Mouse (Mus musculus) kidney, embryonic 14.5 days (tissue): ENCODE results near the gene Prrg2. TPM values are rescaled to one million over a fixed set of nuclear protein-coding genes. Genes with fewer than 3 reads are reported as not detected.

Experiments used
- ATAC-seq: fragments of 200-750 bp; cut with Nextera tagmentation; 2 replicates; pipeline ENCODE4 v1.8.0; 2017; ENCODE audit warnings: moderate number of reproducible peaks, mild to moderate bottlenecking, moderate TSS enrichment, moderate library complexity; ENCODE audit not compliant: low FRiP score, low TSS enrichment
- H3K27ac ChIP-seq: fragments of 300-500 bp; sonication (generic); 2 replicates; pipeline ENCODE4 v1.5.1; 2014; ENCODE audit warnings: low read depth, mild to moderate bottlenecking, low read length, moderate library complexity, mixed read lengths
- H3K27me3 ChIP-seq: fragments of 300-500 bp; sonication (generic); 2 replicates; pipeline ENCODE4 v1.6.1; 2014; ENCODE audit warnings: mild to moderate bottlenecking, low read length; ENCODE audit not compliant: control insufficient read depth, insufficient read depth
- H3K36me3 ChIP-seq: fragments of 300-500 bp; sonication (generic); 2 replicates; pipeline ENCODE4 v1.6.1; 2014; ENCODE audit warnings: low read length, mixed read lengths; ENCODE audit not compliant: control insufficient read depth, insufficient read depth
- H3K4me1 ChIP-seq: fragments of 300-500 bp; sonication (generic); 2 replicates; pipeline ENCODE4 v1.6.1; 2014; ENCODE audit warnings: low read length, mixed read lengths; ENCODE audit not compliant: control insufficient read depth, insufficient read depth
- H3K4me2 ChIP-seq: fragments of 300-500 bp; sonication (generic); replicated peaks from 2 replicates; pipeline ENCODE4 v1.6.1; 2014; ENCODE audit warnings: low read depth, mild to moderate bottlenecking, low read length
- H3K4me3 ChIP-seq: fragments of 300-500 bp; sonication (generic); 2 replicates; pipeline ENCODE4 v1.5.1; 2014; ENCODE audit warnings: mild to moderate bottlenecking, low read length
- H3K9ac ChIP-seq: fragments of 300-500 bp; sonication (generic); 2 replicates; pipeline ENCODE4 v1.6.1; 2014; ENCODE audit warnings: low read depth, mild to moderate bottlenecking, low read length, moderate library complexity
- H3K9me3 ChIP-seq: fragments of 300-500 bp; sonication (generic); 2 replicates; pipeline ENCODE4 v1.6.1; 2016; ENCODE audit warnings: low read length; ENCODE audit not compliant: control insufficient read depth
- WGBS: fragments of 180-500 bp; shearing (Covaris S2); extraction: QIAGEN DNeasy Blood & Tissue Kit; methylation state at CpG from one replicate; pipeline ENCODE4 v1.1.7; 2014; 5-methylcytosine and 5-hydroxymethylcytosine counted together
- polyA plus RNA-seq: library from polyadenylated mRNA; unstranded; fragments of >200 nt; fragmentation: Nextera tagmentation; extraction: Ambion mirVana; gene quantifications from 2 replicates; pipeline ENCODE4 v1.2.1, GENCODE M21; 2014

The Prrg2 gene
- polyA plus RNA-seq, 1 experiment from 2014 or later, result 27.3 TPM

DNA sequence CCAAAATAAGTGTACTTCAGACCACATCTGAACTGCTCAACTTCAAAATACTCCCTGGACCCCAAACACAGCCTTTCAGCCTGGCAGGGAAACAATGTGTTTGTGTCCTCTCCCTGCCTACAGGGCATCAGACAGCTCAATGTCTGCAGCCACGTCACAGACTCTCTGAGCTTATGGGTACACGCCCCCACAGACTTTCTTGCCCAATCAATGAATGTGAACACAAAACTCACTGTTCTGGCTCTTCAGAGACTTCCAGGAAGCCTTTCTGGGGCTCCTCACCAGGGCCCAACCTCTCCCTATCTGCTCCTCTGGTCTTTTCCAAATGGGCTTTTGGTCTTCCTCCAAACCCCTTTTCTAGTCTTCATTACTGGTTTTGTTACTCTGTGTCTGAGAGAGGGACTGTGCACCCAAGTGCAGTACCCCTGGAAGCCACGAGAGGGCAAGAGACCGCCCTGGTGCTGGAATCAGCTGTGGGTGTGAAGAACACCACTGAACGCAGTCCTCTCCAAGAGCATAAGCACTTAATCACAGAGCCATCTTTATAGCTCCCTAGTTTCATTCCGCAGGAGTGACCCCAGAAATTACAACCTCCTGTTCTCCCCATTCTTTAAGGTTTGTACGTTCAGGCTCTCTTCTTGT, 24.6 kb downstream of the Prrg2 start:
- Histone ChIP-seq H3K36me3 (peaks cover 97% of the 10 kb centered on the region), H3K4me3 (no peak overlapping the region), H3K9ac (no peak overlapping the region), H3K4me1 (no peaks in the 10 kb centered on the region), H3K27ac (no peak overlapping the region), H3K4me2 (no peak overlapping the region), H3K27me3 (no peaks in the 10 kb centered on the region), H3K9me3 (no peaks in the 10 kb centered on the region)
- no peak for ATAC-seq
- WGBS, result 80% methylated on average over 7 of the region's 7 CpGs

DNA sequence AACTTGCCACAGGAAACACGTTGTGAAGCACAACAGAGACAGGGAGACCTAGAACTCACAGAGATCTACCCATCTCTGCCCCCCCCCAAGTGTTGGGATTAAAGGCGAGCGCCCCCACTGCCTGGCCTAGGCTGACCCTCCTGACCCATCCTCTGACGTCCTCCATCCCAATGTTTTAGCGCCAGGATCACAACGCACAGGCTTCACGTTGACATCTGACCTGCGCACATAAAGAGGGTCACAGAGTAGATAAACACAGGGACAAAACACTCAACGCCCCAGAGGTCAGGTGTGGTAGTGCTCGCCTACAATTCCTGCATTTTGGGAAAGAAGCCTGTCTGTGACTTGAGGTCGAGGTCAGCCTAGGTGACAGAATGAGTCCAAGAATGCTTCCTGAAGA, 25.8 kb downstream of the Prrg2 start:
- Histone ChIP-seq H3K36me3 (peaks cover 97% of the 10 kb centered on the region), H3K4me1 (no peaks in the 10 kb centered on the region), H3K27ac (no peak overlapping the region), H3K4me2 (no peak overlapping the region), H3K9me3 (no peaks in the 10 kb centered on the region), H3K27me3 (no peaks in the 10 kb centered on the region), H3K9ac (no peak overlapping the region), H3K4me3 (no peak overlapping the region)
- ATAC-seq, result no peak
- WGBS, result 78% methylated on average over 11 of the region's 11 CpGs

DNA sequence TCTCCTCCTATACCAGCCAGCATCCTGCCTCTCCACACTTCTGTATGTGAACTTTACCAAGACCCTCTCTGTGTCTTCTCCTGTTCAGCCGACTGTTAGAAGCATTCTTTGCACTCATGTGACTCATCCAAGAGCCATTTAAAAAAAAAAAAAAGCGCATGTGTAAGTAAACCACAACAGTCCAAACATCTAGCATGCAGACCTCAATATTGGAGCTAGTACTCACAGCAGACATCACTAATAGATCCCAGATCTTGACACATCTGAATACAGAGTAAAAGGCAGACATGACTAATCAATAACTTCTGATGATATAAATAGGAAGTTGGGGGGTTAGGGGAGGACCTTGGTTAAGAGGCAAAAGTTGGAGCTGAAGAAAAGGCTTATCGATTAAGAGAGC, 26.8 kb downstream of the Prrg2 start:
- Histone ChIP-seq H3K4me1 (no peaks in the 10 kb centered on the region), H3K4me3 (no peak overlapping the region), H3K9me3 (no peaks in the 10 kb centered on the region), H3K27ac (no peak overlapping the region), H3K36me3 (peaks cover 97% of the 10 kb centered on the region), H3K4me2 (no peak overlapping the region), H3K9ac (no peak overlapping the region), H3K27me3 (no peaks in the 10 kb centered on the region)
- WGBS, result 92% methylated on average over 3 of the region's 3 CpGs
- ATAC-seq, result no peak

DNA sequence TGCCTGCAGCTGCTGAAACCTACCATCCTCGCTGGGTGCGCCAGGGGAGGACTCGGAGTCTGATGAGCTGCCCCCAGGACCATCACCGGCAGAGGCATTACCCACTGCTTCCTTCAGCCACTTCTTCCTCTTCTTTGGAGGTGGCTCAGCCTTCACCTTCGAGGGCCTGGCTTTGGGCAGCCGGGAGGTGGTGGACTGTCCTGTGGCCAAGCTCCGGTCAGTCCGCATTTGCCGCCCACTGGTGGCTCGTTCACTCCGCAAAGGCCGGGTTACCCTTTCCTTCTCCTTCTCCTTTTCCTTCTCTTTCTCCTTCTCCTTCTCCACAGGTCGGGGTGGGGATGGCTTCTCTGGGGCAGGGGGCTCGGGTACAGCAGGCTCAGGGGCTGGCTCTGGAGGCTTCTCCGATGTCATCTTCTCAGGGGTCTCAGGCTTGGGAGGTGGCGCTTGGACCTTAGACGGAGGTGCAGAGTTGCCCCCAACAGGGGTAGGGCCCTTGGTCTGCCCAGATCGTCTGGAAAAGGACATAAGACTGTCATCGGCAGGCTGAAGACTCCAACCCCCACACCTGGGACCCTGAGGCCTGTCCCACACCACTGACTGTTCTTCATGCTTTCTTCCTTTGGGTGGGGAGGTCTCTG, 28.6 kb downstream of the Prrg2 start:
- Histone ChIP-seq H3K9me3 (no peaks in the 10 kb centered on the region), H3K36me3 (peaks cover 96% of the 10 kb centered on the region), H3K9ac (no peak overlapping the region), H3K27ac (no peak overlapping the region), H3K4me3 (no peak overlapping the region), H3K27me3 (no peaks in the 10 kb centered on the region), H3K4me2 (no peak overlapping the region), H3K4me1 (no peaks in the 10 kb centered on the region)
- WGBS, result 93% methylated on average over 19 of the region's 19 CpGs
- no peak for ATAC-seq

DNA sequence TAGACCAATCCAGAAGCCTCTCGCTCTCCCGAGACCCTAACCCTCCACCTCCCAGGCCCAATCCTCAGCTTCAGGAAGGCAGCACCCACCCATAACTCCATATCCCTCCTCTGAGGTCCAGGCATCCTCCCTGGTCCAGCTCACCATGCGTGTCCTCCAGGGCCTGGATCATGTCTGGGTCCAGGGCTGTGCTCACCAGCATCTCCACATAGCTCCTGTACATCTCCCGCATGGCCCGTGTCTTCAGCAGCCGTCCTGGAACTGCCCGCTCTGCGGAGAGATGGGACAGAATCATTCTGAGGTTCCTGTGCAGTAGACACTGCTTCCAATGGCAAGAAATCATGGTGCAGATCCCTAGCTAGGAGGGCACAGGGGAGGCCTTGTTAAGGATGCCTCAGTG, 31.6 kb downstream of the Prrg2 start:
- Histone ChIP-seq H3K36me3 (peaks cover 87% of the 10 kb centered on the region), H3K9me3 (no peaks in the 10 kb centered on the region), H3K9ac (no peak overlapping the region), H3K4me3 (no peak overlapping the region), H3K4me1 (no peaks in the 10 kb centered on the region), H3K4me2 (no peak overlapping the region), H3K27me3 (no peaks in the 10 kb centered on the region), H3K27ac (no peak overlapping the region)
- no peak for ATAC-seq
- 95% methylated on average over 8 of the region's 8 CpGs for WGBS

DNA sequence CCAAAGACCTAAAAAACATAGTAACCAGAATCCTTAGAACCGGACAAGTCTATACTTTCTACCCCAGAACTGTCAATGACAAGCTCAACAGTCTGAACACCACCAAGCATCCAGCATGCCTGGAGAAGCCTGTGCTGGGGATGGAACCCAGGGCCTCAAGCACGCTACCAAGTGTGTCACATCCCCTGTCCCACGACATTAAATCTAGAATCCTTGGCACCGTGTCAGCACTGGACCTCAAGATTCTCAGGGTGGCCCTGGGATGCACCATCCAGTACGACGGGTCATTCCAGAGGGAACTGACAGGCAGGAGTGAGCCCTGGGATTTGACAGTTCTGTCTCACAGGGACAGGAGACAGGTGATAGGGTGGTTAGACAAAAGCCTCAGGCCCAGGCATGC, 32.5 kb downstream of the Prrg2 start:
- H3K36me3 ChIP-seq, result peaks cover 78% of the 10 kb centered on the region
- H3K9ac ChIP-seq, result no peak overlapping the region
- no peaks in the 10 kb centered on the region for H3K4me1 ChIP-seq
- no peak for ATAC-seq
- H3K4me3 ChIP-seq, result no peak overlapping the region
- 87% methylated on average over 6 of the region's 6 CpGs for WGBS
- H3K27ac ChIP-seq, result no peak overlapping the region
- H3K9me3 ChIP-seq, result no peaks in the 10 kb centered on the region
- H3K4me2 ChIP-seq, result no peak overlapping the region
- H3K27me3 ChIP-seq, result no peaks in the 10 kb centered on the region

DNA sequence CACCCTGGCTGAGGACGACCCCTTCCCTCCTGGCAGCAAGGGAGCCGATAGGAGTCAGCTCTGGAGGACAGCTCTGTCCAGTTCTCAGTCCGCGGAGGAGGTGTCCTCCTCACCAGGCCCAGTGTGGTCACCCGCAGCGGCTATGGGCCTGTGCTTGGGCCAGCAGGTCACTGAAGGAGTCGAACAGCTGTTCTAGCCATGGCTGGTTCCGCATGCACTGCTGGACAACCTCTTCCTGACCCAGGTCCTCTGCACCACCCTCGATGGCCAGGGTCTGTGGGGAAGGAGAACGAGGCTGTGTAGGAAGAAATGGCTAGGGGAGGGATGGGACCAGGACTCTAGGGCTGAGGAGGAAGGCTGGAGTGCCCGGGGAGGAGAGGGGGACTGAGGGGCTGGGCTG, 34.1 kb downstream of the Prrg2 start:
- Histone ChIP-seq H3K27me3 (no peaks in the 10 kb centered on the region), H3K4me3 (no peak overlapping the region), H3K9me3 (no peaks in the 10 kb centered on the region), H3K4me1 (no peaks in the 10 kb centered on the region), H3K4me2 (no peak overlapping the region), H3K27ac (no peak overlapping the region), H3K36me3 (peaks cover 62% of the 10 kb centered on the region), H3K9ac (no peak overlapping the region)
- WGBS, result 82% methylated on average over 11 of the region's 11 CpGs
- ATAC-seq, result no peak

DNA sequence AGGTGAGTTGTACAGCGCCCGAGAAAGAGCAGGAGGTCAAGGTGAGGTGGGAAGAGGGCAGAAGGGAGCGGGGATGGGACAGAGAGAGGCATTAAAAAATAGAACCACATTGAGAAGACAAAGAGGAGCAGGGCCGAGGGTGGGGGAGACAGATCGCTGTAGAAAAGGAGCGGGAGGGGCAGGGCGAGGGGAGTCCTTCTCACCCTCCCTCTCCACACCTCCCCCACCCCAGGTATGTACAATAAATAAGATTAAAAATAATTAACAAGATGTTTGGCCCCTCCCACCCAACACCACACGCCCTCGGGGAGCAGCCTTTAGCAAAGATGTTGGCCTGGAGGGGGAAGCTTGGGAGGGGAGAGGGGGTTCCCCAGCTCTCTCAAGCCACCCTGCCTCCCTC, 34.7 kb downstream of the Prrg2 start:
- H3K4me3 ChIP-seq, result no peak overlapping the region
- WGBS, result 89% methylated on average over 9 of the region's 9 CpGs
- H3K36me3 ChIP-seq, result peaks cover 56% of the 10 kb centered on the region
- no peak overlapping the region for H3K4me2 ChIP-seq
- no peak overlapping the region for H3K9ac ChIP-seq
- ATAC-seq, result no peak
- H3K27me3 ChIP-seq, result no peaks in the 10 kb centered on the region
- no peak overlapping the region for H3K27ac ChIP-seq
- H3K4me1 ChIP-seq, result no peaks in the 10 kb centered on the region
- no peaks in the 10 kb centered on the region for H3K9me3 ChIP-seq

DNA sequence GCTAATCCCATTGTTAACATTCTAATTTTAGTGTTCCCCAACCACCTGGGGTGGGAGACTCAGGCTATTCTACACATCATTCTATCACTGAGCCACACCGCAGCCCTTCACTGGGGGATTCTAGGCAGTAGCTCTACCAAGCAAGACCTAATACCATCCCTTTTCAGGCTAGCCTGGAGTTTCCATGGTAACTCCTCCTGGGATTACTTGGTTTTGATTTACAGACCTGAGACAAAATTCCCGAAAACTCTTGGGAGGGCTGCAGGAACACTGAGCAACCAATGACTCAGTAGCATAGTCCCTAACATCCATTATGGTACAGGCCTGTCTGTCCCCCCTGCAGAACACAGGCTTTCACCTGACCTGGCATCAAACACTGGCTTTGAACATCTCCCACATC, 36.2 kb downstream of the Prrg2 start:
- H3K9ac ChIP-seq, result no peak overlapping the region
- peaks cover 41% of the 10 kb centered on the region for H3K36me3 ChIP-seq
- no peak overlapping the region for H3K4me2 ChIP-seq
- no peaks in the 10 kb centered on the region for H3K27me3 ChIP-seq
- no peaks in the 10 kb centered on the region for H3K9me3 ChIP-seq
- 59% methylated on average over 2 of the region's 2 CpGs for WGBS
- H3K4me3 ChIP-seq, result no peak overlapping the region
- no peaks in the 10 kb centered on the region for H3K4me1 ChIP-seq
- ATAC-seq, result no peak
- H3K27ac ChIP-seq, result no peak overlapping the region
